Mouse (Mus musculus) forelimb bud, embryonic 11.5 days (tissue): Measurements from ENCODE around the gene Dkk2.

Experiments
- DNase-seq: peaks from one replicate; pipeline ENCODE4 v3.0.0-alpha.2; 2012; ENCODE audit warnings: low read depth, low spot score

Dkk2 gene

GRCm38 (mm10) chr3:132122581-132122980 lies 37.5 kb downstream of the Dkk2 start:
- DNase-seq: peak; percentile 55

GRCm38 (mm10) chr3:132125227-132125740 lies 40.2 kb downstream of the Dkk2 start:
- no peak for DNase-seq

GRCm38 (mm10) chr3:132129730-132130274 lies 44.7 kb downstream of the Dkk2 start:
- DNase-seq: peak; percentile 34

DNA sequence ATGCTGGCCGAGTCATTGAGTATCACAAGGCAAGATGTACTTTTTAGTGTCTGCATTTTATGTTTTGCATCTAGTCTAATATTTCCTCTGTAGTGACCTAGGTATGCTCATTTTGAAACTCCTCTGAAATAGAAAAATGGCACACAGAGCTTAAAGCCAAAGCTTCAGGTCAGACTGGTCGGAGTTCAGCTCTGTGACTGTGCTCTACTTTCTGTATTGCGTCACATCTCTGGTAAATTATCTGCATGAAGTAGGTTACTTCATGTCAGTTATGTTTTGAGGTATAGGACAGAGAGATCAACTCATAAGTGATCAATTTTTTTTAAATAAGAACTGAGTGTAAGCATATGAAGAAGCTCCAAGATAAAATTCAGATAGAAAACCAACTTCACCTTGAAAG lies 45.7 kb downstream of the Dkk2 start:
- DNase-seq: no peak

GRCm38 (mm10) chr3:132131939-132132338 lies 46.8 kb downstream of the Dkk2 start:
- no peak for DNase-seq

DNA sequence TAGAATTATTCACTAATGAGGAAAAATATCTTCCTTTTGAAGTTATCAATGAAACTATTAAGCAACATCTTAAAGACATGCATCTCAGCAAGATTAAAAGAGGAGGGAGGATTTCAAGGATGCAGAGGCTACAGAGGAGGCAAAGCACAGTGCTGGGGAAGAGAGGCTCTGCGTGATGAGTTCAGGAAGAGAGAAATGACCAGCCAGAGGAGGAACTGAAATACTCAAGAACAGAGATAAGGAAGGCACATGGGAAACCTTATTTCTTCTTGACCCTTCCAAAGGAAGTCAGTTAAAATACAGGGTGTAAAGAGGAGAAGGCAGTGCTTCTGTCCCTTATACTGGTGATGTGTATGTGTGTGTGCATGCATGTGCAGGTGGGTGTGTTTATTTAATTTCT lies 49.4 kb downstream of the Dkk2 start:
- DNase-seq: no peak

- DNase-seq: no peak
Measured at GRCm38 (mm10) chr3:132137802-132138378, 52.8 kb downstream of the Dkk2 start.

- peak; percentile 29 for DNase-seq
Measured at GRCm38 (mm10) chr3:132141031-132141430, 55.9 kb downstream of the Dkk2 start.

DNA sequence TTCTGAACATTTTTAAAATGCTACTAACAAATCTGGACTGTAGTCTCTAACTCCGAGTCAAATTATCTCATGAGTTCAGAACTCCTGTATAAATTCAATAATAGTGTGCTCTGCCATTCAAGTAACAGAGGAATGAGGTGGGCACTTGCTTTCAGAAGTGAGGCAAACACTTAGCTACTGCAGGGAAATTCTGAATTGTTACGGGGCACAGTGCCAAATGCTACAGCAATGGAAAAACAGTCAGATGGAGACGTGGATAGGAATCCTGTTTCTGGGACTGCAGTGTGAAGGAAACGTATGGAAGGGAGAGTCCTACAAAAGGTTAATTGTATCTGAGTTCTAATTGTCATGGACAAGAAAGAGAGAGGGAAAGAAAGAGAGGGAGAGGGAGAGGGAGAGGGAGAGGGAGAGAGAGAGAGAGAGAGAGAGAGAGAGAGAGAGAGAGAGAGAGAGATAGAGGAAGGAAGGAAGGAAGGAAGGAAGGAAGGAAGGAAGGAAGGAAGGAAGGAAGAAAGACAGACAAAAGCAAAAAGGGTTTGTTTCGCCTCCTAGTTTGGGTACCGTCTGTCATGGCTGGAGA lies 64.4 kb downstream of the Dkk2 start:
- no peak for DNase-seq

GRCm38 (mm10) chr3:132158817-132159216 lies 73.7 kb downstream of the Dkk2 start:
- no peak for DNase-seq

- no peak for DNase-seq
Measured at GRCm38 (mm10) chr3:132168911-132169310, 83.8 kb downstream of the Dkk2 start.

GRCm38 (mm10) chr3:132186888-132187552 lies 101.9 kb downstream of the Dkk2 start:
- peak; percentile 25 for DNase-seq

GRCm38 (mm10) chr3:132201950-132202349 lies 116.9 kb downstream of the Dkk2 start:
- no peak for DNase-seq

- no peak for DNase-seq
Measured at GRCm38 (mm10) chr3:132202665-132203064, 117.6 kb downstream of the Dkk2 start.

GRCm38 (mm10) chr3:132207469-132207868 lies 122.4 kb downstream of the Dkk2 start:
- DNase-seq: peak; percentile 68

DNA sequence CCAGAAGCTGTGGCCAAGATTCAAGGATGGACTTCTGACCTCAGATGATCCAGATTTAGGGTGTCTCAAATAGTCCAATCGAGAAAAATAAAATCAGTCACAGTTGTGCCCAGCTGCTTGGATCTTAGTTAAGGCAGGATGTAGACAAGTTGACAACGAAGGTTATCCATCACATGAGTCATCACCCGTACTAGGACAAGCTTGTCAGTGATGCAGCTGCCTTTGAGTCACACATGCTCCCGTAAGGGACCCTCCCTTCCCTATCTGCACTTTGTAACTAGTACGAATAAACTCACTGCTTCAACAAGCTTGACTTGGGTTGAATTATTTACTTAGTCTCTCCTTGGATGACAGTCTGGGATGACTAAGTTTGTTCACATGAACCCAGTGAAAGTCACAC lies 126.2 kb downstream of the Dkk2 start:
- no peak for DNase-seq

GRCm38 (mm10) chr3:132219977-132220487 lies 134.9 kb downstream of the Dkk2 start:
- DNase-seq: no peak

DNA sequence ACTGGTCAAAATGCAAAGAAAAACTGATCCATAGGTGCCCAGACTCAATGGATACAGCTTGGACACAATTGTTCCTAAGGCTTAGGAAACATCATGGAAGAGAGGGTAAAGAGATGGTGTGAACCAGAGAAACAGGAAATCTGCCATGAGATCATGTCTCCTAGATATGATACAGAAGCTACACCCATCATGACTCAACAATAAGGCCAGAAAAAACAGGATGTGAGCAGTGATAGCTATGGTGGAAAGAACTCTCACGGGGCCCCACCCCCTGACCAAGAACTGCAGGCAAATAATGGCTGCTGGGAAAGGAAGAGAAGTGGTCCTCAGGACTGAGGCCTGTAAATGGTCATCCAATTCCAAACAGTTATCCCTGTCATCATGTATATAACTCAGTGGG lies 142.5 kb downstream of the Dkk2 start:
- no peak for DNase-seq
